Mouse (Mus musculus) lung, adult 2 months (tissue): ENCODE measurements around the gene Dffa.

ENCODE experiments used
- CTCF ChIP-seq: fragments of 200-500 bp; IDR thresholded peaks from 2 replicates; pipeline ENCODE4 v1.5.1; 2011; ENCODE audit warnings: mild to moderate bottlenecking, low read length, control low read depth; ENCODE audit not compliant: insufficient read depth
- POLR2A ChIP-seq: fragments of 200-500 bp; IDR thresholded peaks from 2 replicates; pipeline ENCODE4 v1.6.1; 2011; ENCODE audit warnings: low read depth, mild to moderate bottlenecking, control low read depth, low read length, borderline replicate concordance; ENCODE audit errors: extremely low read depth

- peak; percentile 85 for TF ChIP-seq CTCF
- TF ChIP-seq POLR2A: no peak
Observed at GRCm38 (mm10) chr4:149144459-149144858, 40.5 kb downstream of the Dffa start.
